Mouse (Mus musculus) midbrain, embryonic 15.5 days (tissue): Measurements from ENCODE around the gene Cox5b. TPM values are rescaled to one million over a fixed set of nuclear protein-coding genes. Genes with fewer than 3 reads are reported as not detected.

Source experiments
- ATAC-seq: fragments of 200-750 bp; cut with Nextera tagmentation; replicated peaks from 2 replicates; pipeline ENCODE4 v1.8.0; 2017; ENCODE audit warnings: moderate TSS enrichment
- H3K27ac ChIP-seq: fragments of 300-500 bp; sonication (generic); 2 replicates; pipeline ENCODE4 v1.5.1; 2015; ENCODE audit warnings: mild to moderate bottlenecking, inconsistent platforms
- H3K27me3 ChIP-seq: fragments of 300-500 bp; sonication (generic); replicated peaks from 2 replicates; pipeline ENCODE4 v1.6.1; 2015; ENCODE audit warnings: inconsistent platforms
- H3K36me3 ChIP-seq: fragments of 300-500 bp; sonication (generic); replicated peaks from 2 replicates; pipeline ENCODE4 v1.6.1; 2015; ENCODE audit warnings: inconsistent platforms
- H3K4me1 ChIP-seq: fragments of 300-500 bp; sonication (generic); 2 replicates; pipeline ENCODE4 v1.6.1; 2015; ENCODE audit warnings: inconsistent platforms
- H3K4me2 ChIP-seq: fragments of 300-500 bp; sonication (generic); 2 replicates; pipeline ENCODE4 v1.6.1; 2015; ENCODE audit warnings: inconsistent platforms, mild to moderate bottlenecking, moderate library complexity
- H3K4me3 ChIP-seq: fragments of 300-500 bp; sonication (generic); 2 replicates; pipeline ENCODE4 v1.5.1; 2015; ENCODE audit warnings: mild to moderate bottlenecking, inconsistent platforms
- H3K9ac ChIP-seq: fragments of 300-500 bp; sonication (generic); 2 replicates; pipeline ENCODE4 v1.6.1; 2015; ENCODE audit warnings: mild to moderate bottlenecking, inconsistent platforms
- H3K9me3 ChIP-seq: fragments of 300-500 bp; sonication (generic); 2 replicates; pipeline ENCODE4 v1.6.1; 2016; ENCODE audit warnings: inconsistent platforms
- WGBS: fragments of 180-500 bp; shearing (Covaris S2); methylation state at CpG from one replicate; pipeline ENCODE4 v1.1.7; 2015; ENCODE audit warnings: mixed read lengths; 5-methylcytosine and 5-hydroxymethylcytosine counted together
- microRNA-seq: library from miRNA; unstranded; fragments of <30 nt; microRNA quantifications from one replicate; pipeline ENCODE4, GENCODE M21; 2016
- polyA plus RNA-seq: library from polyadenylated mRNA; unstranded; fragments of >200 nt; fragmentation: Nextera tagmentation; extraction: Ambion mirVana; gene quantifications from 2 replicates; pipeline ENCODE4 v1.2.1, GENCODE M21; 2015

Gene Cox5b
- polyA plus RNA-seq, 1 experiment from 2014 or later, result 612 TPM

DNA sequence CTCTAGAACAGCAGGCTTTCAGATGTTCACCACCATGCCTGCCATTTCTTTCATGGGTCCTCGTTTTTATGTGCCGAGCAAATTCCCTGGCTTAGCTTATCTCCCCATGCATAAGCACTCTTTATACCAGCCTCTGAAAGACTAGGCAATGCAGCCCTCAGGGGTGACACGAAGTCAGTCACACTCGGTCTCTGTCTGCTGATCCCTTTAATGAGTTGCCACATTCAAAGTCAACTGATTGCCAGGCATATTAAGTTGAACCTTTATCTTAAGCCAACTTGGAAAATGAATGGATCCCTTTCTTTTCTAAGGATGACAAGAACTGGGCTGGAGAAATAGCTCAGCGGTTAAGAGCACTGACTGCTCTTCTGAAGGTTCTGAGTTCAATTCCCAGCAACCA is 48.0 kb downstream of the Cox5b start:
- H3K27ac ChIP-seq, result no peak overlapping the region
- H3K4me3 ChIP-seq, result no peak overlapping the region
- no peaks in the 10 kb centered on the region for H3K36me3 ChIP-seq
- no peak for ATAC-seq
- H3K4me2 ChIP-seq, result no peak overlapping the region
- H3K9ac ChIP-seq, result no peak overlapping the region
- peaks cover 6% of the 10 kb centered on the region for H3K4me1 ChIP-seq
- WGBS, result 60% methylated on average over 5 of the region's 5 CpGs
- no peaks in the 10 kb centered on the region for H3K9me3 ChIP-seq
- H3K27me3 ChIP-seq, result no peaks in the 10 kb centered on the region

DNA sequence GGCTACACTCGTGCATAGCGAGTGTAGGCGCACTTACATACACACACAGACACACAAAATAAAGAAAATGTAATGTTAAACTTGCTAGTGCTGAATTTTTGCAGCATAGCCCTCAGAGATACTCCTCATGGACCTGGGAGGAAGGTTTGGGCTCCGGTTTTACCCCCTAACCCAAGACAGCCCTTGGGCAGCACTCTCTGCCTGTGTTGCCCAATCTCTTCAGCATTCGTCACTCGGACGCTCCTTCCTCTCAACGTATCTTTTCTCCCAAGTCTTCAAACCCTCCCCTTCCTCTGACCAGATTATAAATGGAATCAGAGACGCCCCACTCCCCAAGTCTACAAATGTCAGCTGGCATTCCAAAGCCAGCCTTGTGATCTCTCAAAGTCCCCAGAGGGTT is 51.8 kb downstream of the Cox5b start:
- Histone ChIP-seq H3K4me1 (peaks cover 14% of the 10 kb centered on the region), H3K9ac (no peak overlapping the region), H3K27me3 (no peaks in the 10 kb centered on the region), H3K4me3 (no peak overlapping the region), H3K9me3 (no peaks in the 10 kb centered on the region), H3K36me3 (no peaks in the 10 kb centered on the region), H3K27ac (no peak overlapping the region), H3K4me2 (no peak overlapping the region)
- no peak for ATAC-seq
- 81% methylated on average over 9 of the region's 9 CpGs for WGBS

Small RNA genes within 50 kb of the gene (microRNA-seq; reads per million reads assigned to microRNA genes)
- gene Gm24133, result not detected

Other genes starting within 250 kb of the Cox5b start
- gene Lman2l, start 246.2 kb upstream of the Cox5b start, polyA plus RNA-seq, result 67.3 and 74.5 TPM in 2 replicates
- gene Cnnm4, start 219.8 kb upstream of the Cox5b start, polyA plus RNA-seq, result 11.0 and 11.1 TPM in 2 replicates
- 5.2 and 5.8 TPM in 2 replicates for gene Cnnm3, start 179.6 kb upstream of the Cox5b start, polyA plus RNA-seq
- gene Ankrd23, start 154.6 kb upstream of the Cox5b start, polyA plus RNA-seq, result 19.0 and 23.5 TPM in 2 replicates
- gene Gm42417, start 152.0 kb upstream of the Cox5b start, polyA plus RNA-seq, result 0.33 and 0.81 TPM in 2 replicates
- 31.5 and 32.5 TPM in 2 replicates for gene Ankrd39, start 144.0 kb upstream of the Cox5b start, polyA plus RNA-seq
- gene Sema4c, start 133.1 kb upstream of the Cox5b start, polyA plus RNA-seq, result 34.3 and 37.4 TPM in 2 replicates
- not detected in 2 replicates for gene Fam178b, start 8.3 kb upstream of the Cox5b start, polyA plus RNA-seq
- gene 4933424G06Rik, start 18.7 kb downstream of the Cox5b start, polyA plus RNA-seq, result 0.84 and 1.1 TPM in 2 replicates
- gene Actr1b, start 23.0 kb downstream of the Cox5b start, polyA plus RNA-seq, result 110 and 112 TPM in 2 replicates
- 1.8 and 2.7 TPM in 2 replicates for gene Zap70, start 70.3 kb downstream of the Cox5b start, polyA plus RNA-seq